Mouse (Mus musculus) heart, embryonic 13.5 days (tissue): ENCODE results near the gene Kcne4. TPM values are rescaled to one million over a fixed set of nuclear protein-coding genes. Genes with fewer than 3 reads are reported as not detected.
"Not testable (repeated sequence)": the region's sequence is repeated elsewhere in the genome, so short reads cannot be mapped to it uniquely, and the experiment has no call there.

Experiments
- ATAC-seq: fragments of 200-750 bp; cut with Nextera tagmentation; 2 replicates; pipeline ENCODE4 v1.8.0; 2017; ENCODE audit warnings: moderate TSS enrichment; ENCODE audit not compliant: insufficient number of reproducible peaks, low FRiP score, low TSS enrichment; ENCODE audit errors: extremely low read depth
- H3K27ac ChIP-seq: fragments of 300-500 bp; sonication (generic); replicated peaks from 2 replicates; pipeline ENCODE4 v1.5.1; 2015; ENCODE audit warnings: moderate library complexity, mild to moderate bottlenecking, inconsistent platforms
- H3K27me3 ChIP-seq: fragments of 300-500 bp; sonication (generic); replicated peaks from 2 replicates; pipeline ENCODE4 v1.6.1; 2015; ENCODE audit warnings: mild to moderate bottlenecking, inconsistent platforms
- H3K36me3 ChIP-seq: fragments of 300-500 bp; sonication (generic); 2 replicates; pipeline ENCODE4 v1.6.1; 2015; ENCODE audit warnings: mild to moderate bottlenecking, inconsistent platforms
- H3K4me1 ChIP-seq: fragments of 300-500 bp; sonication (generic); 2 replicates; pipeline ENCODE4 v1.6.1; 2015; ENCODE audit warnings: inconsistent platforms
- H3K4me2 ChIP-seq: fragments of 300-500 bp; sonication (generic); 2 replicates; pipeline ENCODE4 v1.6.1; 2015; ENCODE audit warnings: inconsistent platforms, mild to moderate bottlenecking, moderate library complexity
- H3K4me3 ChIP-seq: fragments of 300-500 bp; sonication (generic); 2 replicates; pipeline ENCODE4 v1.5.1; 2015; ENCODE audit warnings: moderate library complexity, mild to moderate bottlenecking, inconsistent platforms
- H3K9ac ChIP-seq: fragments of 300-500 bp; sonication (generic); 2 replicates; pipeline ENCODE4 v1.6.1; 2015; ENCODE audit warnings: inconsistent platforms, mild to moderate bottlenecking, moderate library complexity
- H3K9me3 ChIP-seq: fragments of 300-500 bp; sonication (generic); 2 replicates; pipeline ENCODE4 v1.6.1; 2016; ENCODE audit warnings: inconsistent platforms
- WGBS: fragments of 180-500 bp; shearing (Covaris S2); methylation state at CpG from one replicate; pipeline ENCODE4 v1.1.7; 2015; ENCODE audit warnings: mixed read lengths; 5-methylcytosine and 5-hydroxymethylcytosine counted together
- polyA plus RNA-seq: library from polyadenylated mRNA; unstranded; fragments of >200 nt; fragmentation: Nextera tagmentation; extraction: Ambion mirVana; gene quantifications from 2 replicates; pipeline ENCODE4 v1.2.1, GENCODE M21; 2015

Kcne4 gene
- 4.1 and 4.2 TPM in 2 replicates for polyA plus RNA-seq

GRCm38 (mm10) chr1:78816639-78817038 is at the start of gene Kcne4:
Kcne4 (plus strand) TSS chr1:78816758.
- no peak for ATAC-seq
- Histone ChIP-seq H3K36me3 (no peaks in the 10 kb centered on the region), H3K4me3 (peak within 1 kb of the TSS; percentile 11), H3K27me3 (no peaks in the 10 kb centered on the region), H3K9me3 (no peaks in the 10 kb centered on the region), H3K4me2 (peak within 1 kb of the TSS; percentile 40), H3K9ac (no peak within 1 kb of the TSS), H3K27ac (no peak within 1 kb of the TSS), H3K4me1 (peaks cover 48% of the 10 kb centered on the region)
- 61% methylated on average over 10 of the region's 10 CpGs for WGBS

DNA sequence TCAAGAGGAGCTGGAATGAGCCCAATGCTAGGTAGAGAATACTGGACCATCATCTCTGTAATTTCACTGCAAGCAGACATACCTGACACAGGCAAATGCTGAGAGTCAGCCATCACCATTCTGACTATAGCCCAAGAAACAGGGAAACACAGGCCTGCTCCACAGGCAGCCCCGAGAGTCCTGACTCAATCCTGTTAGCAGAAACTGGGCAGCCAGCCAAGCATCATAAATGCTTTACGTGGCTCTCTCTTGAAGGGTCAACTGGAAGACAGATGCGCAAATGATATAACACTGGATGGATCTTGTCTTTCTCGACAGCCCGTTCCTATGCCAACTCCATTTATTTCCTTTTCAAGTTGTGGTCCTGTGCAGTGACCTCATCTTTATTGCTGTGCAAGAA is 34.7 kb upstream of the Kcne4 start:
- 28% methylated on average over 5 of the region's 5 CpGs for WGBS
- H3K27me3 ChIP-seq: no peaks in the 10 kb centered on the region
- ATAC-seq: no peak
- peaks cover 5% of the 10 kb centered on the region for H3K4me1 ChIP-seq
- no peaks in the 10 kb centered on the region for H3K36me3 ChIP-seq
- no peak overlapping the region for H3K27ac ChIP-seq
- no peaks in the 10 kb centered on the region for H3K9me3 ChIP-seq
- no peak overlapping the region for H3K4me3 ChIP-seq
- H3K4me2 ChIP-seq: no peak overlapping the region
- no peak overlapping the region for H3K9ac ChIP-seq

- not testable (repeated sequence) for H3K36me3 ChIP-seq, H3K4me3 ChIP-seq, H3K9me3 ChIP-seq, H3K4me2 ChIP-seq, H3K27me3 ChIP-seq, H3K27ac ChIP-seq, ATAC-seq, H3K4me1 ChIP-seq, H3K9ac ChIP-seq
- 81% methylated on average over 9 of the region's 9 CpGs for WGBS
Observed at GRCm38 (mm10) chr1:78784936-78785335, 31.6 kb upstream of the Kcne4 start.

- no peak for ATAC-seq
- Histone ChIP-seq H3K4me1 (no peaks in the 10 kb centered on the region), H3K36me3 (no peaks in the 10 kb centered on the region), H3K9ac (no peak overlapping the region), H3K9me3 (no peaks in the 10 kb centered on the region), H3K4me2 (no peak overlapping the region), H3K27ac (no peak overlapping the region), H3K4me3 (no peak overlapping the region), H3K27me3 (no peaks in the 10 kb centered on the region)
- WGBS: 41% methylated on average over 1 of the region's 1 CpGs
Observed at GRCm38 (mm10) chr1:78789744-78790143, 26.8 kb upstream of the Kcne4 start.

DNA sequence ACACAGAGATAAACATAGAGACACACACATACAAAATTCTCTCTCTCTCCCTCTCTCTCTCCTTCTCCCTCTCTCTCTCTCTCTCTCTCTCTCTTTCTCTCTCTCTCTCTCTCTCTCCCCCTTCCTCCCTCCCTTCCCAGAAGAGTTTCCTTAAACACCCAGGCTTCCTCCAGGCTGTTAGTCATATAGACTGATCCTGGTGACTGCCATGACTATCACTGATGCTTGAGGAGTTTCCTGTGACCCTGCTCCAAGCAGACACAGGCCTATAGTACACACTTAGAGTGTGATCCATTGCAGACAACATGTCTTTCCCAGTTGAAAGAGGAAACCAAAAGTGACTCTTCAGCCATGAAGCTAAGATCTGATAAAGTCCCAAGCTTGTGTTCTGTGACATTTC is 9.1 kb upstream of the Kcne4 start:
- H3K27ac ChIP-seq: no peak overlapping the region
- no peaks in the 10 kb centered on the region for H3K27me3 ChIP-seq
- H3K4me1 ChIP-seq: peaks cover 8% of the 10 kb centered on the region; the same call in 1 of the 2 replicates
- H3K9me3 ChIP-seq: no peaks in the 10 kb centered on the region
- no peaks in the 10 kb centered on the region for H3K36me3 ChIP-seq
- ATAC-seq: no peak
- no peak overlapping the region for H3K4me2 ChIP-seq
- H3K9ac ChIP-seq: no peak overlapping the region
- no peak overlapping the region for H3K4me3 ChIP-seq

DNA sequence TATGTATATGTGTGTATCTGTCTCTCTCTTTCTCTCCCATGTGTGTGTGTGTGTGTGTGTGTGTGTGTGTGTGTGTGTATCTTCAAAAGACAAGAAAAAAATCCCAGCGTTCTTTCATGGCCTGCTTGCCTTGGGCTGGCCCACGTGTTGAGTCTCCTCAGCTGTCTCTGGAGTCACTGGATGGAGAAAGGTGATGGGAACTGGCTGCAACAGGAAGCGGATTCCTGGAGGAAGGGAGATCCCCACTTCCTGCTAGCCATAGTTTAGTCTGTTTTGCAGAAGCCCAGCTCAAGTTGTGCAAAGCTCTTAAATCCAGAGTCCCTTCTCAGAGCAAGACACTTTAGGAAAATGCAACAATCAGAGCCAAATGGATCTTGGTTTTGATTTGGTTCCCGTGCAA is 6.7 kb upstream of the Kcne4 start:
- no peak overlapping the region for H3K27ac ChIP-seq
- H3K4me3 ChIP-seq: no peak overlapping the region
- peaks cover 8% of the 10 kb centered on the region; the same call in 1 of the 2 replicates for H3K4me1 ChIP-seq
- no peak overlapping the region for H3K9ac ChIP-seq
- WGBS: 45% methylated on average over 4 of the region's 4 CpGs
- H3K27me3 ChIP-seq: no peaks in the 10 kb centered on the region
- no peak overlapping the region for H3K4me2 ChIP-seq
- no peaks in the 10 kb centered on the region for H3K9me3 ChIP-seq
- no peak for ATAC-seq
- H3K36me3 ChIP-seq: no peaks in the 10 kb centered on the region

GRCm38 (mm10) chr1:78810904-78811303 is 5.7 kb upstream of the Kcne4 start:
- Histone ChIP-seq H3K27me3 (no peaks in the 10 kb centered on the region), H3K36me3 (no peaks in the 10 kb centered on the region), H3K4me3 (no peak overlapping the region), H3K9ac (no peak overlapping the region), H3K4me1 (peaks cover 8% of the 10 kb centered on the region; the same call in 1 of the 2 replicates), H3K27ac (no peak overlapping the region), H3K9me3 (no peaks in the 10 kb centered on the region), H3K4me2 (no peak overlapping the region)
- WGBS: 72% methylated on average over 3 of the region's 3 CpGs
- no peak for ATAC-seq

- Histone ChIP-seq H3K27ac (no peak overlapping the region), H3K4me1 (peaks cover 8% of the 10 kb centered on the region; the same call in 1 of the 2 replicates), H3K4me2 (no peak overlapping the region), H3K27me3 (no peaks in the 10 kb centered on the region), H3K4me3 (no peak overlapping the region), H3K36me3 (no peaks in the 10 kb centered on the region), H3K9me3 (no peaks in the 10 kb centered on the region), H3K9ac (no peak overlapping the region)
- WGBS: 68% methylated on average over 10 of the region's 10 CpGs
- no peak for ATAC-seq
Observed at GRCm38 (mm10) chr1:78811975-78812490, 4.5 kb upstream of the Kcne4 start.

- Histone ChIP-seq H3K9me3 (no peaks in the 10 kb centered on the region), H3K4me2 (peak overlapping the region; percentile 40), H3K27ac (no peak overlapping the region), H3K4me3 (peak overlapping the region; percentile 11), H3K9ac (no peak overlapping the region), H3K4me1 (peaks cover 45% of the 10 kb centered on the region), H3K36me3 (no peaks in the 10 kb centered on the region), H3K27me3 (no peaks in the 10 kb centered on the region)
- WGBS: 82% methylated on average over 16 of the region's 16 CpGs
- ATAC-seq: no peak
Observed at GRCm38 (mm10) chr1:78817756-78818155, 1.2 kb downstream of the Kcne4 start.

DNA sequence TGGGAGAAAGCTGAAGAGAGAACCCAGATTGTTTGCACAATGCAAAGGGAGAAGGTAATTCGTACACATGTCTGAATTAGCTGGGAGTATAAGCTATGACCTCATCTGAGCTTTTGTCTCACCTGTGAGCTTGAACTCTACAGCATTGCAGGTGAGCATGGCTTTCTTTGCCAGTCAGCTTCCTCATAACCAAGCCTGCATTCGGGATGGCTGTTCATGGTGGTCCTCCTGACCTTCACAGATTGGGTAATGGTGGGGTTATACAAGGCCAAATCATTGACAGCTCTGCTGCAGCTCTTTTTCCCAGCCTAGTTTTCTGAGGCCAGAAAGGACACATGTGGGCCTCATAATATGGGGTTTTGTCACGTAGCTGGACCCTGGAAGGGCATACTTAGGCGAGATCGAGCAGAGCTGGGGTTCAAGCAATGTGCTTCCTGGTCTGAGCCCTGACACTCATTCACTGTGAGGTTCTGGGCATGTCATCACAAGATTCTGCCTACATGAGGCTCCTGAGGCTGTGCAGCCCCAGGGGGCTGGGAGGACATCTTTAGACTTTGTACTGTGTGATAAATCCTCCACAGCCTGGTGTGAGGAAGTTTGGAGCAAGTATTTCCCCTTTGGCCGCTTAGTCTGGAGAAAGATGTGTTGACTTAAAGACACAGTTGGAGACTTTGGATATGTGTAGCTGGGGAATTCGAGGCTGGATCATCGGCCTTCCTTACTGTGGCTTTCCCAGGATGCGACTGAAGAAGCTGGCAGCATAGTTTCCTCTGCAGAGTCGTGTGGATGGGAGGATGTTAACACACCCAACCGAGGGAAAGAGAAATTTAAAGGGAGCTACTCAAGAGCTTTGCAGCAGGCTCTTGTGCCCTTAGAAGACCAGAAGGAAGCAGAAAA is 2.3 kb downstream of the Kcne4 start:
- whole genome bisulfite sequencing: 46% methylated on average over 11 of the region's 11 CpGs
- Histone ChIP-seq H3K4me1 (peaks cover 45% of the 10 kb centered on the region), H3K4me2 (peak overlapping the region; percentile 40), H3K27me3 (no peaks in the 10 kb centered on the region), H3K9ac (peak overlapping the region; percentile 33; the same call in 1 of the 2 replicates), H3K4me3 (no peak overlapping the region), H3K36me3 (no peaks in the 10 kb centered on the region), H3K27ac (peak overlapping the region; percentile 84), H3K9me3 (no peaks in the 10 kb centered on the region)
- no peak for ATAC-seq

DNA sequence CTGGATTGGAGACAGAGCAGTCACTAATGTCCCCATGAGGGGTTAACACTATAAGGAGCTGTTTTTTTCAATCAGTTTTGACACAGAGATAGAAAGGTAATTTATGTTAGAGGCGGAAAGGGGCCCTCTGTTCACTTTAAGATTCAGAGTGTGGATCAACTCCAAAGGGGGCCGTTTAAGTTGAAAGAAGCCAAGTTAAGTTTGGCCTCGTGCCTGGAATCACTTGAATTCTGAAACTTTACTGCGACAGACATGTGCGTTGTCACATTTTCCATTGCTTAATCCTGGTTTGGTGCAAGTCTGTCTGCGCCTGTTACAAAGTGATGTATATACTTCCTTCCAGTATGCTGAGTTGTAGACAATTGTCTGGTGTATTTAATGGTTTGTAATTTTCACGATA is 3.0 kb downstream of the Kcne4 start:
- Histone ChIP-seq H3K9ac (0 out of 2 replicates have a peak overlapping the region, but pooled peaks have one; percentile 33), H3K9me3 (no peaks in the 10 kb centered on the region), H3K4me2 (peak overlapping the region; percentile 19; the same call in 1 of the 2 replicates), H3K4me3 (no peak overlapping the region), H3K4me1 (peaks cover 45% of the 10 kb centered on the region), H3K27me3 (no peaks in the 10 kb centered on the region), H3K36me3 (no peaks in the 10 kb centered on the region), H3K27ac (peak overlapping the region; percentile 84)
- WGBS: 24% methylated on average over 7 of the region's 7 CpGs
- ATAC-seq: peak; percentile 58; the same call in 1 of the 2 replicates
